Mouse (Mus musculus): Measurements from ENCODE around the gene Dlgap1. TPM values are rescaled to one million over a fixed set of nuclear protein-coding genes. Genes with fewer than 3 reads are reported as not detected.

Dlgap1 gene
- polyA plus RNA-seq, 1 experiment = not detected

DNA sequence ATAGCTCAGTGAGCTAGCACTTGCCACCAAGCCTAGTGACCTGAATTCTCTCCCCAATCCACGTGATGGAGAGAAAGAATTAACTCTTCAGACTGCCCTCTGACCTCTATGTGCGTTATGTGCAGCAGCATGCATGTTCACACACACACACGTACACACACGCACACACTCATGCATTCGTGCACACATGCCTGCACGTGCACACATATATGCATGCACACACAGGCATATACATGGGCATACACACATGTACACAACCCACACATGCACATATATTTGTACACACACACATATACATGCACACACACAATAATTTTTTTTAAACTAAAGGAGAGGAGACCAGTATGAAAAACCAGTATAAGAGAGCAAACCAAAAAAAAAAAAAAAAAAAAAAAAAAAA is 465.7 kb downstream of the Dlgap1 start:
- H3K4me1 ChIP-seq = peaks cover 3% of the 10 kb centered on the region; the same call in 1 of the 2 replicates
- no peaks in the 10 kb centered on the region for H3K27me3 ChIP-seq (replicated peaks)
- H3K36me3 ChIP-seq (replicated peaks; ENCODE audit: low read length) = no peaks in the 10 kb centered on the region
- TF ChIP-seq GATA1 (IDR thresholded peaks at IDR 0.05; ENCODE audit: borderline replicate concordance, low read length) = no peak
- TF ChIP-seq FLI1 (IDR thresholded peaks at IDR 0.05; ENCODE audit: low read length) = no peak
- peak overlapping the region; percentile 85 for H3K4me3 ChIP-seq (replicated peaks)
- H3K9me3 ChIP-seq = peaks cover 18% of the 10 kb centered on the region; the same call in 1 of the 2 replicates

DNA sequence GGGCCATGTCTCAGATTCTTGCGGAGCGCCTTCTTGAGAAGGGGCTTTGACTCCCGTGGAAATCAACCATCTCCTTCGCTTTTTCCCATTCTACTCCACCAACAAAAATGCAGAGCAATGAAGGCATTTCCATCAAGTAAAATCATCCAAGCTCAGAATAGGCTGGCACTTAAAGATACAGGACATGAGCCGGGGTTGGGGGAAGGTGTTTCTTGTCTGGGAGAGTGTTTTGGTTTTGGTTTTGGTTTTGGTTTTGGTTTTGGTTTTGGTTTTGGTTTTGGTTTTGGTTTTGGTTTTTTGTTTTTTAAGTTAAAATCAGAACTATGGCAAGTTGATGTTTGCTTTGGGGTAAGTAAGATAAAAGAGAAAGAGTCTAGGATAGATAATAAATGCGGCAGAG is 466.7 kb downstream of the Dlgap1 start:
- Histone ChIP-seq H3K4me3 (replicated peaks) (no peak overlapping the region), H3K9me3 (peaks cover 23% of the 10 kb centered on the region; the same call in 1 of the 2 replicates), H3K4me1 (no peaks in the 10 kb centered on the region), H3K27me3 (replicated peaks) (no peaks in the 10 kb centered on the region), H3K36me3 (replicated peaks; ENCODE audit: low read length) (no peaks in the 10 kb centered on the region)
- no peak for TF ChIP-seq GATA1 (IDR thresholded peaks at IDR 0.05; ENCODE audit: borderline replicate concordance, low read length)
- TF ChIP-seq FLI1 (IDR thresholded peaks at IDR 0.05; ENCODE audit: low read length) = no peak

DNA sequence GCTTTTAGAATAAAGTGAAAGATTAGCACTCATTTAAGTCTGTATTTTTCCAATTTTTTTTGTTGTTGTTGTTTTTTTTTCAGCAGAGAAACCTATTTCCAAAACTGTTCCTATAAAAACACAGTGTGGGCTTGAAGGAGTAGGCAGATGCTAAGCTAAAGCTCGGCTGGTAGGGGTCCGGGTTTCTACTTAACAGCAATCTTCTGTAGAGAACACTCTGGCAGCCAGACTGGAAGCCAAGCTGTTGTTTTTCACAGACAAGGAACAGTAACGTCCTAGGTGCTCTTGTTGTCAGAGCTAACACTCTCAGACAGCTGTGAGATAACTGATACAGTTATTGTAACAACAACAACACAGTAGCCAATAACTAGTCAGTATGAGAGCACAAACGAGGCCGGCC is 468.4 kb downstream of the Dlgap1 start:
- no peak for TF ChIP-seq FLI1 (IDR thresholded peaks at IDR 0.05; ENCODE audit: low read length)
- H3K4me3 ChIP-seq (replicated peaks) = no peak overlapping the region
- no peaks in the 10 kb centered on the region for H3K27me3 ChIP-seq (replicated peaks)
- H3K9me3 ChIP-seq = peaks cover 23% of the 10 kb centered on the region; the same call in 1 of the 2 replicates
- no peaks in the 10 kb centered on the region for H3K36me3 ChIP-seq (replicated peaks; ENCODE audit: low read length)
- H3K4me1 ChIP-seq = no peaks in the 10 kb centered on the region

- H3K4me3 ChIP-seq (replicated peaks) = no peak overlapping the region
- H3K4me1 ChIP-seq = no peaks in the 10 kb centered on the region
- no peaks in the 10 kb centered on the region for H3K27me3 ChIP-seq (replicated peaks)
- H3K9me3 ChIP-seq = peaks cover 20% of the 10 kb centered on the region
- no peaks in the 10 kb centered on the region for H3K36me3 ChIP-seq (replicated peaks; ENCODE audit: low read length)
- TF ChIP-seq FLI1 (IDR thresholded peaks at IDR 0.05; ENCODE audit: low read length) (no peak), GATA1 (IDR thresholded peaks at IDR 0.05; ENCODE audit: borderline replicate concordance, low read length) (no peak)
Observed at GRCm38 (mm10) chr17:70442976-70443375, 474.1 kb downstream of the Dlgap1 start.

DNA sequence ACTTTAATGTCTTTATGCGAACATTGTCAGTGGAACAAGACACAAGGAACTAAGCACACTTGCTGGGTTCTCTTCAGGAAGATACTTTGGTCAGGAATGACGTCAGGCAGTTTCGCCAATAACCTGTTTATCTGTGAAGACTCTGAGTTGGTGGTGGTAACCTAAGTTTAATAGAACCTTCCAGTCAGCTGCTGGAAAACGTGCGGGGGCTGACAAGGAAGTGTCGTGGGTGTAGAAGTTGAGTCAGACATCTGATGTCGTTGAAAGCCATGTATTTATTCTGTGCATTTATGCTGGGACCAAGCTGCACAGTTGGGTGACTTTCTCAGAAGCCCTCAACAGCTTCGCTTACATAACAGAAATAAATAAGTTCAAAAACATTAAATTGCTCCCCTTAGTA is 477.6 kb downstream of the Dlgap1 start:
- TF ChIP-seq GATA1 (IDR thresholded peaks at IDR 0.05; ENCODE audit: borderline replicate concordance, low read length) (no peak), FLI1 (IDR thresholded peaks at IDR 0.05; ENCODE audit: low read length) (no peak)
- Histone ChIP-seq H3K9me3 (peaks cover 19% of the 10 kb centered on the region), H3K4me1 (no peaks in the 10 kb centered on the region), H3K4me3 (replicated peaks) (no peak overlapping the region), H3K36me3 (replicated peaks; ENCODE audit: low read length) (no peaks in the 10 kb centered on the region), H3K27me3 (replicated peaks) (no peaks in the 10 kb centered on the region)

DNA sequence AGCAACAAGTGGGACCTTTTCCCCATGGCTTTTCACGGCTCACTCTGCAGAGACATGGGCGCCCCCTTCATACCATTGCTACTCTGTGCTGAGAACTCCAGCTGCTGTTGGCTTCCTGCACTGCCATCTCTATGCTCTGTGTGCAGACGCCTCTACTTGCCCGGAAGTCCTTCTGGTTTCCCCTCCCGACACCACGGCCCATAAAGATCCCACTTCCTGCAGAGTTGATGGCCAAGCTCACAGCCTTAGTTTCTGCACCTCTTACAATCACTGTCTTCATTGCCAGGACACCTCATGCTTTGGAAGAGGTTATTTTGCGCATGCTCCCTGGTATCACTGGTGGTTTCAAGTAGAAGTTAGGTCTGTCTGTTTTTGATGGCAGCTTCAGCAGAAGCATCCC is 486.2 kb downstream of the Dlgap1 start:
- H3K27me3 ChIP-seq (replicated peaks) = no peaks in the 10 kb centered on the region
- no peaks in the 10 kb centered on the region for H3K36me3 ChIP-seq (replicated peaks; ENCODE audit: low read length)
- peaks cover 4% of the 10 kb centered on the region; the same call in 1 of the 2 replicates for H3K9me3 ChIP-seq
- no peak overlapping the region for H3K4me3 ChIP-seq (replicated peaks)
- no peaks in the 10 kb centered on the region for H3K4me1 ChIP-seq
- no peak for TF ChIP-seq FLI1 (IDR thresholded peaks at IDR 0.05; ENCODE audit: low read length)
- TF ChIP-seq GATA1 (IDR thresholded peaks at IDR 0.05; ENCODE audit: borderline replicate concordance, low read length) = no peak

GRCm38 (mm10) chr17:70457103-70457502 is 488.2 kb downstream of the Dlgap1 start:
- Histone ChIP-seq H3K4me1 (no peaks in the 10 kb centered on the region), H3K9me3 (peaks cover 4% of the 10 kb centered on the region; the same call in 1 of the 2 replicates), H3K27me3 (replicated peaks) (no peaks in the 10 kb centered on the region), H3K4me3 (replicated peaks) (no peak overlapping the region), H3K36me3 (replicated peaks; ENCODE audit: low read length) (no peaks in the 10 kb centered on the region)
- no peak for TF ChIP-seq GATA1 (IDR thresholded peaks at IDR 0.05; ENCODE audit: borderline replicate concordance, low read length)
- no peak for TF ChIP-seq FLI1 (IDR thresholded peaks at IDR 0.05; ENCODE audit: low read length)

DNA sequence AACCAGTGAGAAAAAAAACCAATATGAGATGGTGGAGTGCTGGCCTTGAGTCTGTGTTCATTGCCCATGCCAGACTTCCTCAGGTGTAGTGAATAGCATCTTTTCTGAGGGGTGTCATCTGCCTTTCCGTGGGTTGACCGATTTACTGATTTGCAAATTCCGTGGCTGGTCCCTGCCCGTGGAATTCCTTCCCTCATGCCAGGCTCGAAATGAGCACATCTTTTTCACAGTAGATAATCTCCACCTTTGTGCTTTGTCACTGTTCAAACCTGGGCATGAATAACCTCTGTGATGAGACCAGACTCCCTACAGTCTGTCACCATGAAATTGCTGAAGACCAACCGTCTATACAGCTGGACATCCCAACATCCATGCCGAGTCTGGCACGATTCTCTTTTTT is 493.4 kb downstream of the Dlgap1 start:
- Histone ChIP-seq H3K4me3 (replicated peaks) (no peak overlapping the region), H3K27me3 (replicated peaks) (no peaks in the 10 kb centered on the region), H3K9me3 (peaks cover 13% of the 10 kb centered on the region), H3K36me3 (replicated peaks; ENCODE audit: low read length) (no peaks in the 10 kb centered on the region), H3K4me1 (no peaks in the 10 kb centered on the region)
- no peak for TF ChIP-seq FLI1 (IDR thresholded peaks at IDR 0.05; ENCODE audit: low read length)
- no peak for TF ChIP-seq GATA1 (IDR thresholded peaks at IDR 0.05; ENCODE audit: borderline replicate concordance, low read length)

DNA sequence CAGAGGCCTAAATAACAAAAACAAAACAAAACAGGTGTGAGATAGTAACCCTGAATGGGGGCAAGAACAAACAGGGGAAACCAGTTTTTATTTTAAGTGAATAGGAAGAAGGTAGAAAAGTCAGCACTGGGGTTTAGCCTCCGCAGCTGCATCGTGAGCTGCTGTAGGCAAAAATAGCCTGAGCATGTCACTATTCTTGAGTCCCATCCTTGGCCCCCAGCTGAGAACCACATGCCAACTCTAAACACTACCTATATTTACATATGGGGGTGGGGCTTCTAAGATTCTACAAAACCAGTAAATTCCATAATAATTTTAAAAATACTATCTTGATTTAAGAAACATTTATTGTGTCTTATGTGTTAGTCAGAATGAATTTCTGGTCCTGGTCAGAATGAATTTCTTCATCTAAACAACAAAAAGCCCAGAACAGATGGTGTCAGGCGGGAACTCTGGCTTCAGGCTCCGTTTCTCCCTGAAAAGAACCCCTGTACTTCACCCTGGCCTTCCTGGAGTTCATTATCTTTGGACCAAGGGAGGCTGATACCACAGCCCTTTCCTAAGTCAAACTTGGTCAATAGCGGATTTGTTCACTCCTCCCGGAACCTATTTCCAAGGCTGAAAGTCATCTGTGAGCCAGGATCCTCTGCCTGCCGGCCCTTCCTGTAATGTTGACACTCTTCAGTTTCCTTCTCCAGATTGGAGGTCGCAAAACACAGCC is 494.1 kb downstream of the Dlgap1 start:
- H3K9me3 ChIP-seq = peaks cover 13% of the 10 kb centered on the region

DNA sequence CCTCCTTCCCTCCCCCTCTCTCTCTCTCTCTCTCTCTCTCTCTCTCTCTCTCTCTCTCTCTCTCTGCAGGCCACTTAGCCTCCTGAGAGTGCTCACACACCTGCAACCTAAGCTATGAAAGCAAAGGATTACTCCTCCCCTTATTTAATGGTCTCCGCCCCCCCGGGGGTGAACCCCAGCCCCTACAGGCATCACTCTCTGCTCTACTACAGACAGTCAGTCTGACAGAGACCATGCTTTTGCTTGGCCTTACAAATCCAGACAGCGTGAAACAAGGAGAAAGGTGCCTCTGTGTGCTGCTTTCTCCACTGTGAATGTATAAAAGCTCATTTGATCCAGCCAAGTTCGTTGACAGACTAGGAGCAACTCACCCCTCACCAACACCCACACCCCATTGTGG is 497.5 kb downstream of the Dlgap1 start:
- H3K4me1 ChIP-seq = no peaks in the 10 kb centered on the region
- H3K27me3 ChIP-seq (replicated peaks) = no peaks in the 10 kb centered on the region
- peaks cover 30% of the 10 kb centered on the region for H3K9me3 ChIP-seq
- H3K4me3 ChIP-seq (replicated peaks) = no peak overlapping the region
- no peaks in the 10 kb centered on the region for H3K36me3 ChIP-seq (replicated peaks; ENCODE audit: low read length)
- TF ChIP-seq FLI1 (IDR thresholded peaks at IDR 0.05; ENCODE audit: low read length) = no peak

More for the DNA sequence above, 494.1 kb downstream of the Dlgap1 start:
- no peaks in the 10 kb centered on the region for H3K36me3 ChIP-seq (replicated peaks; ENCODE audit: low read length)
- H3K4me3 ChIP-seq (replicated peaks) = no peak overlapping the region
- no peak for TF ChIP-seq FLI1 (IDR thresholded peaks at IDR 0.05; ENCODE audit: low read length)
- TF ChIP-seq GATA1 (IDR thresholded peaks at IDR 0.05; ENCODE audit: borderline replicate concordance, low read length) = no peak
- no peaks in the 10 kb centered on the region for H3K27me3 ChIP-seq (replicated peaks)
- no peaks in the 10 kb centered on the region for H3K4me1 ChIP-seq
